Mouse (Mus musculus): ENCODE results near the gene Myh15. TPM values are rescaled to one million over a fixed set of nuclear protein-coding genes. Genes with fewer than 3 reads are reported as not detected.
"Not testable (repeated sequence)": the region's sequence is repeated elsewhere in the genome, so short reads cannot be mapped to it uniquely, and the experiment has no call there.

The Myh15 gene
- polyA plus RNA-seq, 1 experiment from 2014 or later: 0.11 TPM

GRCm38 (mm10) chr16:49197951-49198350, 140.7 kb downstream of the Myh15 start:
- Histone ChIP-seq H3K9me3 (ENCODE audit: control insufficient read depth, low read length) (no peaks in the 10 kb centered on the region), H3K27me3 (ENCODE audit: control insufficient read depth, insufficient read depth, low read length) (no peaks in the 10 kb centered on the region), H3K4me1 (ENCODE audit: control insufficient read depth, insufficient read depth, low read length) (no peaks in the 10 kb centered on the region), H3K4me2 (ENCODE audit: low read depth, low read length) (no peak overlapping the region), H3K27ac (ENCODE audit: low read depth, low read length) (no peak overlapping the region), H3K9ac (replicated peaks; ENCODE audit: low read depth, low read length) (no peak overlapping the region), H3K4me3 (ENCODE audit: low read depth, low read length) (no peak overlapping the region), H3K36me3 (ENCODE audit: control insufficient read depth, insufficient read depth, low read length) (no peaks in the 10 kb centered on the region)
- WGBS: 58% methylated on average over 3 of the region's 3 CpGs
- ATAC-seq (ENCODE audit: low read depth): no peak

DNA sequence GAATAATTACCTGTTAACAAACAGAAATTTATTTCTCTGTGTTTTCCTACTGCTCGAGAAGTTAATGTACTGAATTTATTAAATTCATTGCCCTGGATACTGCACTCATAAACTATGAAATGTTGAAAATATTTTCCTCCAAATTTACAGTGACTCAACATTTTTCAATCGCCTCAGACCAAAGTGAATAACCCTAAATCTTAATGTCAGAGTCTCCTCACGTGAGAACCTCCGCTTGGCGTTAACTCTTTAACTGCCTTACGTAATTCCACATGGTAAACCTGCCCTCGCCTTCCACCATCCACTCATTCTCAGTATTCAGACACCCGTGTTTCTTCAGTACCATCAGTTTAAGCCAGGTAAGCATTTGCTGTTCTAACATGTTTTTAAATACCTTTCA, 166.4 kb downstream of the Myh15 start:
- no peaks in the 10 kb centered on the region for H3K4me1 ChIP-seq (ENCODE audit: control insufficient read depth, insufficient read depth, low read length)
- H3K9me3 ChIP-seq (ENCODE audit: control insufficient read depth, low read length): no peaks in the 10 kb centered on the region
- no peak overlapping the region for H3K27ac ChIP-seq (ENCODE audit: low read depth, low read length)
- ATAC-seq (ENCODE audit: low read depth): no peak
- H3K4me2 ChIP-seq (ENCODE audit: low read depth, low read length): no peak overlapping the region
- no peak overlapping the region for H3K9ac ChIP-seq (replicated peaks; ENCODE audit: low read depth, low read length)
- H3K4me3 ChIP-seq (ENCODE audit: low read depth, low read length): no peak overlapping the region
- no peaks in the 10 kb centered on the region for H3K27me3 ChIP-seq (ENCODE audit: control insufficient read depth, insufficient read depth, low read length)
- H3K36me3 ChIP-seq (ENCODE audit: control insufficient read depth, insufficient read depth, low read length): no peaks in the 10 kb centered on the region
- 67% methylated on average over 8 of the region's 8 CpGs for WGBS

GRCm38 (mm10) chr16:49243517-49243916, 186.2 kb downstream of the Myh15 start:
- H3K27ac ChIP-seq (ENCODE audit: low read depth, low read length); H3K36me3 ChIP-seq (ENCODE audit: control insufficient read depth, insufficient read depth, low read length); H3K27me3 ChIP-seq (ENCODE audit: control insufficient read depth, insufficient read depth, low read length); H3K9ac ChIP-seq (replicated peaks; ENCODE audit: low read depth, low read length); H3K4me3 ChIP-seq (ENCODE audit: low read depth, low read length); H3K4me2 ChIP-seq (ENCODE audit: low read depth, low read length); H3K4me1 ChIP-seq (ENCODE audit: control insufficient read depth, insufficient read depth, low read length); H3K9me3 ChIP-seq (ENCODE audit: control insufficient read depth, low read length); ATAC-seq (ENCODE audit: low read depth): not testable (repeated sequence)
- 100% methylated on average over 1 of the region's 1 CpGs for WGBS

Other genes starting within 250 kb of the Myh15 start
- gene Retnlb, start 240.6 kb upstream of the Myh15 start, polyA plus RNA-seq (2014; fragmentation: Nextera tagmentation; extraction: Ambion mirVana): not detected in 2 replicates
- not detected in 2 replicates for gene Retnla, start 214.9 kb upstream of the Myh15 start, polyA plus RNA-seq (2014; fragmentation: Nextera tagmentation; extraction: Ambion mirVana)
- gene Retnlg, start 184.9 kb upstream of the Myh15 start, polyA plus RNA-seq (2014; fragmentation: Nextera tagmentation; extraction: Ambion mirVana): not detected in 2 replicates
- gene Dzip3, start 63.3 kb upstream of the Myh15 start, polyA plus RNA-seq (2014; fragmentation: Nextera tagmentation; extraction: Ambion mirVana): 85.6 and 88.8 TPM in 2 replicates
- gene Cip2a, start 63.3 kb upstream of the Myh15 start, polyA plus RNA-seq (2014; fragmentation: Nextera tagmentation; extraction: Ambion mirVana): 5.8 TPM in 2 replicates

Measured in neural tube, embryonic 14.5 days (tissue).